Mouse (Mus musculus): Measurements from ENCODE around the gene Npdc1. TPM values are rescaled to one million over a fixed set of nuclear protein-coding genes. Genes with fewer than 3 reads are reported as not detected.
"Not testable (repeated sequence)": the region's sequence is repeated elsewhere in the genome, so short reads cannot be mapped to it uniquely, and the experiment has no call there.

Gene Npdc1
- polyA plus RNA-seq, 1 experiment from 2014 or later, result 29.5 TPM

- no peak for ATAC-seq (ENCODE audit: insufficient number of reproducible peaks, insufficient read depth, low FRiP score, low read depth)
- 2% methylated on average over 52 of the region's 54 CpGs for WGBS
- H3K9ac ChIP-seq (ENCODE audit: low read length), result peak overlapping the region; percentile 67
- H3K4me2 ChIP-seq (ENCODE audit: low read length), result peak overlapping the region; percentile 71
- H3K9me3 ChIP-seq (ENCODE audit: control insufficient read depth, low read length), result no peaks in the 10 kb centered on the region
- H3K4me3 ChIP-seq (ENCODE audit: control insufficient read depth in 1 of 2, insufficient read depth in 1 of 2, low read depth in 1 of 2, low read length in 2 of 2), result peak overlapping the region; percentile 52 to 56
- peaks cover 0 to 6% of the 10 kb centered on the region in 2 experiments; a peak in 1 of 4 replicates for H3K4me1 ChIP-seq (ENCODE audit: control insufficient read depth in 2 of 2, insufficient read depth in 2 of 2, low read length in 2 of 2)
- H3K36me3 ChIP-seq (ENCODE audit: control insufficient read depth, insufficient read depth, low read length), result no peaks in the 10 kb centered on the region
- H3K27ac ChIP-seq (replicated peaks in 1 of 2; ENCODE audit: control insufficient read depth in 1 of 2, insufficient read depth in 1 of 2, low read depth in 2 of 2, low read length in 2 of 2), result no peak overlapping the region
- H3K27me3 ChIP-seq (ENCODE audit: control insufficient read depth, insufficient read depth, low read length), result peaks cover 72% of the 10 kb centered on the region
These were observed 3.9 kb downstream of the Npdc1 start for GRCm38 (mm10) chr2:25402972-25403601.

GRCm38 (mm10) chr2:25403994-25404393 lies 4.8 kb downstream of the Npdc1 start:
- Histone ChIP-seq H3K27me3 (ENCODE audit: control insufficient read depth, insufficient read depth, low read length) (peaks cover 65% of the 10 kb centered on the region), H3K9ac (ENCODE audit: low read length) (no peak overlapping the region), H3K36me3 (ENCODE audit: control insufficient read depth, insufficient read depth, low read length) (no peaks in the 10 kb centered on the region), H3K27ac (replicated peaks in 1 of 2; ENCODE audit: control insufficient read depth in 1 of 2, insufficient read depth in 1 of 2, low read depth in 2 of 2, low read length in 2 of 2) (no peak overlapping the region), H3K4me2 (ENCODE audit: low read length) (peak overlapping the region; percentile 71), H3K4me1 (ENCODE audit: control insufficient read depth in 2 of 2, insufficient read depth in 2 of 2, low read length in 2 of 2) (peaks cover 0 to 6% of the 10 kb centered on the region in 2 experiments; a peak in 1 of 4 replicates), H3K4me3 (ENCODE audit: control insufficient read depth in 1 of 2, insufficient read depth in 1 of 2, low read depth in 1 of 2, low read length in 2 of 2) (no peak overlapping the region; a peak in 1 of 4 replicates), H3K9me3 (ENCODE audit: control insufficient read depth, low read length) (no peaks in the 10 kb centered on the region)
- no peak for ATAC-seq (ENCODE audit: insufficient number of reproducible peaks, insufficient read depth, low FRiP score, low read depth)
- WGBS, result 72% methylated on average over 4 of the region's 4 CpGs

GRCm38 (mm10) chr2:25408908-25409307 lies 9.8 kb downstream of the Npdc1 start:
- Histone ChIP-seq H3K9me3 (ENCODE audit: control insufficient read depth, low read length) (no peaks in the 10 kb centered on the region), H3K9ac (ENCODE audit: low read length) (no peak overlapping the region), H3K36me3 (ENCODE audit: control insufficient read depth, insufficient read depth, low read length) (no peaks in the 10 kb centered on the region), H3K4me1 (ENCODE audit: control insufficient read depth in 2 of 2, insufficient read depth in 2 of 2, low read length in 2 of 2) (no peaks in the 10 kb centered on the region), H3K4me3 (ENCODE audit: control insufficient read depth in 1 of 2, insufficient read depth in 1 of 2, low read depth in 1 of 2, low read length in 2 of 2) (no peak overlapping the region), H3K27me3 (ENCODE audit: control insufficient read depth, insufficient read depth, low read length) (peaks cover 18% of the 10 kb centered on the region), H3K27ac (replicated peaks in 1 of 2; ENCODE audit: control insufficient read depth in 1 of 2, insufficient read depth in 1 of 2, low read depth in 2 of 2, low read length in 2 of 2) (no peak overlapping the region), H3K4me2 (ENCODE audit: low read length) (no peak overlapping the region)
- WGBS, result 73% methylated on average over 10 of the region's 10 CpGs
- ATAC-seq (ENCODE audit: insufficient number of reproducible peaks, insufficient read depth, low FRiP score, low read depth), result no peak

GRCm38 (mm10) chr2:25413436-25413835 lies 14.3 kb downstream of the Npdc1 start:
- H3K9me3 ChIP-seq (ENCODE audit: control insufficient read depth, low read length); H3K4me1 ChIP-seq (ENCODE audit: control insufficient read depth in 2 of 2, insufficient read depth in 2 of 2, low read length in 2 of 2); H3K27ac ChIP-seq (replicated peaks in 1 of 2; ENCODE audit: control insufficient read depth in 1 of 2, insufficient read depth in 1 of 2, low read depth in 2 of 2, low read length in 2 of 2); H3K27me3 ChIP-seq (ENCODE audit: control insufficient read depth, insufficient read depth, low read length); H3K4me3 ChIP-seq (ENCODE audit: control insufficient read depth in 1 of 2, insufficient read depth in 1 of 2, low read depth in 1 of 2, low read length in 2 of 2); H3K4me2 ChIP-seq (ENCODE audit: low read length); ATAC-seq (ENCODE audit: insufficient number of reproducible peaks, insufficient read depth, low FRiP score, low read depth); H3K36me3 ChIP-seq (ENCODE audit: control insufficient read depth, insufficient read depth, low read length); H3K9ac ChIP-seq (ENCODE audit: low read length): not testable (repeated sequence)

- Histone ChIP-seq H3K4me2 (ENCODE audit: low read length) (no peak overlapping the region), H3K4me3 (ENCODE audit: control insufficient read depth in 1 of 2, insufficient read depth in 1 of 2, low read depth in 1 of 2, low read length in 2 of 2) (no peak overlapping the region), H3K9ac (ENCODE audit: low read length) (no peak overlapping the region), H3K9me3 (ENCODE audit: control insufficient read depth, low read length) (no peaks in the 10 kb centered on the region), H3K36me3 (ENCODE audit: control insufficient read depth, insufficient read depth, low read length) (no peaks in the 10 kb centered on the region), H3K4me1 (ENCODE audit: control insufficient read depth in 2 of 2, insufficient read depth in 2 of 2, low read length in 2 of 2) (no peaks in the 10 kb centered on the region; a peak in 1 of 4 replicates), H3K27ac (replicated peaks in 1 of 2; ENCODE audit: control insufficient read depth in 1 of 2, insufficient read depth in 1 of 2, low read depth in 2 of 2, low read length in 2 of 2) (no peak overlapping the region), H3K27me3 (ENCODE audit: control insufficient read depth, insufficient read depth, low read length) (peaks cover under 1% of the 10 kb centered on the region; the same call in 1 of the 2 replicates)
- no peak for ATAC-seq (ENCODE audit: insufficient number of reproducible peaks, insufficient read depth, low FRiP score, low read depth)
- 31% methylated on average over 3 of the region's 3 CpGs for WGBS
These were observed 18.3 kb downstream of the Npdc1 start for GRCm38 (mm10) chr2:25417426-25417825.

GRCm38 (mm10) chr2:25421896-25422295 lies 22.7 kb downstream of the Npdc1 start:
- WGBS, result 27% methylated on average over 3 of the region's 3 CpGs
- H3K4me1 ChIP-seq (ENCODE audit: control insufficient read depth in 2 of 2, insufficient read depth in 2 of 2, low read length in 2 of 2), result peaks cover 0 to 2% of the 10 kb centered on the region in 2 experiments; a peak in 1 of 4 replicates
- no peak for ATAC-seq (ENCODE audit: insufficient number of reproducible peaks, insufficient read depth, low FRiP score, low read depth)

GRCm38 (mm10) chr2:25422587-25423410 lies 23.6 kb downstream of the Npdc1 start, which contains the start of gene Fut7:
Gene Fut7, plus strand, starts transcription at chr2:25423267.
- H3K4me1 ChIP-seq (ENCODE audit: control insufficient read depth in 2 of 2, insufficient read depth in 2 of 2, low read length in 2 of 2), result peaks cover 0 to 2% of the 10 kb centered on the region in 2 experiments; a peak in 1 of 4 replicates
- H3K4me3 ChIP-seq (ENCODE audit: control insufficient read depth in 1 of 2, insufficient read depth in 1 of 2, low read depth in 1 of 2, low read length in 2 of 2), result no peak within 1 kb of the TSS
- WGBS, result 53% methylated on average over 17 of the region's 17 CpGs
- no peaks in the 10 kb centered on the region for H3K9me3 ChIP-seq (ENCODE audit: control insufficient read depth, low read length)
- peaks cover 40% of the 10 kb centered on the region for H3K27me3 ChIP-seq (ENCODE audit: control insufficient read depth, insufficient read depth, low read length)
- ATAC-seq (ENCODE audit: insufficient number of reproducible peaks, insufficient read depth, low FRiP score, low read depth), result no peak
- no peaks in the 10 kb centered on the region for H3K36me3 ChIP-seq (ENCODE audit: control insufficient read depth, insufficient read depth, low read length)
- H3K4me2 ChIP-seq (ENCODE audit: low read length), result no peak within 1 kb of the TSS
- no peak within 1 kb of the TSS for H3K9ac ChIP-seq (ENCODE audit: low read length)
- no peak within 1 kb of the TSS for H3K27ac ChIP-seq (replicated peaks in 1 of 2; ENCODE audit: control insufficient read depth in 1 of 2, insufficient read depth in 1 of 2, low read depth in 2 of 2, low read length in 2 of 2)

More at GRCm38 (mm10) chr2:25421896-25422295, 22.7 kb downstream of the Npdc1 start:
- peaks cover 40% of the 10 kb centered on the region for H3K27me3 ChIP-seq (ENCODE audit: control insufficient read depth, insufficient read depth, low read length)
- H3K4me2 ChIP-seq (ENCODE audit: low read length), result no peak overlapping the region
- H3K36me3 ChIP-seq (ENCODE audit: control insufficient read depth, insufficient read depth, low read length), result no peaks in the 10 kb centered on the region
- H3K27ac ChIP-seq (replicated peaks in 1 of 2; ENCODE audit: control insufficient read depth in 1 of 2, insufficient read depth in 1 of 2, low read depth in 2 of 2, low read length in 2 of 2), result no peak overlapping the region
- H3K9me3 ChIP-seq (ENCODE audit: control insufficient read depth, low read length), result no peaks in the 10 kb centered on the region
- H3K4me3 ChIP-seq (ENCODE audit: control insufficient read depth in 1 of 2, insufficient read depth in 1 of 2, low read depth in 1 of 2, low read length in 2 of 2), result no peak overlapping the region
- no peak overlapping the region for H3K9ac ChIP-seq (ENCODE audit: low read length)
